27 mouse cellular contexts compared by ENCODE assay signal in genomic region chr17:50294726-50295125, GRCm38 (mm10). TPM values are rescaled to one million over a fixed set of nuclear protein-coding genes. Genes with fewer than 3 reads are reported as not detected.
DNase-seq lines count a peak whose midpoint lies in the region; ATAC-seq and TF ChIP-seq lines count a peak whose summit lies in the region.
"Had no signal": no experiment of that assay in that cellular context is flagged by ENCODE, and none has a peak within 500 bp of the region (broad histone marks: within the 10 kb centered on the region; RNA-seq: fewer than 3 reads in every experiment).

No protein-coding gene starts in this region.

- no peak for TF ChIP-seq CTCF in left cerebral cortex, adult 2 months (IDR thresholded peaks at IDR 0.05)
- no peak for TF ChIP-seq CTCF in bone marrow, adult 2 months (IDR thresholded peaks at IDR 0.05; ENCODE audit: control insufficient read depth, insufficient read depth, low read length)

- no peak overlapping the region for H3K27ac ChIP-seq in left cerebral cortex, adult 2 months
- 0 out of 2 replicates have a peak overlapping the region, but pooled peaks have one; percentile 25 for H3K27ac ChIP-seq in bone marrow, adult 2 months (ENCODE audit: control insufficient read depth, insufficient read depth, low read depth, low read length, poor library complexity)
- H3K27ac ChIP-seq: forebrain, embryonic 15.5 days; heart, embryonic 15.5 days; hindbrain, embryonic 14.5 days; liver, embryonic 12.5 days; neural tube, embryonic 12.5 days had no signal

- no peak overlapping the region for H3K4me3 ChIP-seq in left cerebral cortex, adult 2 months
- H3K4me3 ChIP-seq in bone marrow, adult 2 months (replicated peaks; ENCODE audit: control insufficient read depth, low read depth, low read length): no peak overlapping the region
- H3K4me3 ChIP-seq: forebrain, embryonic 15.5 days; heart, embryonic 15.5 days; liver, embryonic 12.5 days; neural tube, embryonic 12.5 days had no signal

- TF ChIP-seq POLR2A in bone marrow, adult 2 months (IDR thresholded peaks at IDR 0.05; ENCODE audit: borderline replicate concordance, control insufficient read depth, low read depth, low read length): no peak

- H3K4me1 ChIP-seq in bone marrow, adult 2 months (ENCODE audit: control insufficient read depth, insufficient read depth, low read length): no peaks in the 10 kb centered on the region
- H3K4me1 ChIP-seq: neural tube, embryonic 12.5 days had no signal

- peak; percentile 16 for DNase-seq in adrenal gland, postnatal 10 days
- no peak for DNase-seq in adrenal gland, adult 8-10 months
- peak; percentile 6 for DNase-seq in left cerebral cortex, postnatal 4 days
- no peak for DNase-seq in left cerebral cortex, adult 2 months (ENCODE audit: extremely low spot score in 1 of 2, low spot score in 2 of 2)
- peak; percentile 33 for DNase-seq in cerebellum, adult 9-11 months
- no peak for DNase-seq in layer of hippocampus, adult 18-20 months (ENCODE audit: low spot score in 2 of 2)
- DNase-seq: embryo, embryonic 11 days; gastrocnemius, postnatal 25 days; heart, postnatal 36 days; kidney, adult 18-20 months; kidney, postnatal 4 days; layer of hippocampus, adult 9-11 months; lung, adult 18-20 months; lung, postnatal 14 days; midbrain, embryonic 14.5 days; thymus, postnatal 25 days had no signal

- WGBS in bone marrow, adult 2 months: 93% methylated on average over 12 of the region's 12 CpGs

- intact Hi-C loops in left cerebral cortex, postnatal 4 days (cut with DNase I): loop anchor here (5.0 kb wide), 2 partner anchors 213 to 503 kb away; partner anchors contain the start of gene Plcl2
- intact Hi-C loops in left cerebral cortex, adult 2 months (cut with DNase I): loop anchor here (5.0 to 10.0 kb wide), 3 partner anchors 213 to 680 kb away; partner anchors contain the start of gene Plcl2

- no peak for ATAC-seq in megakaryocyte-erythroid progenitor cell, adult 5-6 weeks (replicated peaks; ENCODE audit: low FRiP score, low TSS enrichment, poor library complexity, severe bottlenecking)
- ATAC-seq: forebrain, embryonic 15.5 days; inflammation-experienced regulatory T-cells, adult 6 months; liver, embryonic 12.5 days had no signal

RNA-seq across cellular contexts. Expression of gene Dazl, which starts 1.3 kb away (rescaled TPM):
- under 1 TPM; 0.09 to 0.39 TPM for total RNA-seq in adrenal gland, postnatal 10 days (2021)
- under 1 TPM; 0.14 to 0.27 (median 0.25) TPM for total RNA-seq in adrenal gland, adult 8-10 months (2022)
- total RNA-seq in left cerebral cortex, postnatal 4 days (2021): 1 to 10 TPM; 1.2 TPM
- 1 to 10 TPM; 2.8 to 4.1 TPM for total RNA-seq in left cerebral cortex, adult 2 months (2021)
- 0.74 TPM in 1 of 2 replicates, not detected in the other for polyA plus RNA-seq in bone marrow, adult 2 months (2011; ENCODE audit: insufficient read depth, insufficient read length, low replicate concordance, missing spikeins)
- total RNA-seq in layer of hippocampus, adult 18-20 months (2021): 1 to 10 TPM; 3.2 to 5.3 TPM
- total RNA-seq in megakaryocyte-erythroid progenitor cell, adult 5-6 weeks (2014; fragmentation: Nextera tagmentation): 0.74 TPM in 1 of 2 replicates, not detected in the other
- 0.46 and 0.47 TPM in 2 replicates for total RNA-seq in megakaryocyte-erythroid progenitor cell, adult 5-6 weeks (2017)
- total RNA-seq: megakaryocyte progenitor cell, adult 5-6 weeks had no signal
- polyA plus RNA-seq: limb, embryonic 11.5 days; neural tube, embryonic 12.5 days; spleen, adult 2 months had no signal

Comparison
In these comparisons a context has a peak if more than half of its experiments do, and no peak if none do; other contexts are left out.
1. DNase-seq: peak in adrenal gland, postnatal 10 days (single experiment), left cerebral cortex, postnatal 4 days (single experiment) and cerebellum, adult 9-11 months (single experiment); none in adrenal gland, adult 8-10 months (single experiment), left cerebral cortex, adult 2 months (0 of 2) and layer of hippocampus, adult 18-20 months (0 of 2).